Mouse (Mus musculus) intestine, embryonic 16.5 days (tissue): ENCODE measurements around the gene Cyp2u1. TPM values are rescaled to one million over a fixed set of nuclear protein-coding genes. Genes with fewer than 3 reads are reported as not detected.

Experiments used
- polyA plus RNA-seq: library from polyadenylated mRNA; unstranded; fragments of >200 nt; fragmentation: Nextera tagmentation; extraction: Ambion mirVana; gene quantifications from 2 replicates; pipeline ENCODE4 v1.2.1, GENCODE M21; 2015

Cyp2u1 gene
- polyA plus RNA-seq, 1 experiment from 2014 or later = 9.7 TPM

Other genes starting within 250 kb of the Cyp2u1 start
- 0.28 and 0.31 TPM in 2 replicates for gene Lef1, start 192.8 kb downstream of the Cyp2u1 start, polyA plus RNA-seq
- gene Hadh, start 31.1 kb downstream of the Cyp2u1 start, polyA plus RNA-seq = 369 and 438 TPM in 2 replicates
- 18.4 and 19.9 TPM in 2 replicates for gene Sgms2, start 188.2 kb upstream of the Cyp2u1 start, polyA plus RNA-seq